Comparison of ENCODE assay signal across 12 mouse cellular contexts in the genomic region with DNA sequence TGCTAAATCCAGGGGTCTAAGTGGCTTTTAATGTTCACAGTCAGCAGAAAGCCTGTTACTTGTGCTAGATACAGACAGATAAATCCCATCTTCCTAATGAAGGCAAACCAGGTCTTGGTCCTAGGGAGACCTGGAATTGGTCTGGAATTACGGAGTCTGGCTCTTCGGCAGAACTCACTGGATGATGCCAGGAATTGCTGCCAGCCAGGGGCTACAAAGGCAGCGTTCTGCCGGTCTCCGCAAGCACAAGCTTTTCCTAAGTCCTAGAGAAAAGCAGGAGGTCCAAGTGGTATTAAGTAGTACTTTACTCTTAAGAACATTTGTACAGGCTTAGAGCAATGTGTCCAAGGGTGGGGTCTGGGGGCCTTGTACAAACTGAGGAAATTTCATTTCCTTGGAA. TPM values are rescaled to one million over a fixed set of nuclear protein-coding genes. Genes with fewer than 3 reads are reported as not detected.
DNase-seq lines count a peak whose midpoint lies in the region; ATAC-seq and TF ChIP-seq lines count a peak whose summit lies in the region.
"Had no signal": no experiment of that assay in that cellular context is flagged by ENCODE, and none has a peak within 500 bp of the region (broad histone marks: within the 10 kb centered on the region; RNA-seq: fewer than 3 reads in every experiment).

No protein-coding gene starts in this region.

- no peak overlapping the region for H3K9ac ChIP-seq in liver, adult 2 months (ENCODE audit: low read depth, low read length)
- H3K9ac ChIP-seq in liver, postnatal 0 days (replicated peaks): no peak overlapping the region
- H3K9ac ChIP-seq in forebrain, postnatal 0 days: no peak overlapping the region
- H3K9ac ChIP-seq in neural tube, embryonic 14.5 days (replicated peaks; ENCODE audit: low read depth, low read length): no peak overlapping the region

- peaks cover 6% of the 10 kb centered on the region; the same call in 1 of the 2 replicates for H3K4me1 ChIP-seq in liver, adult 2 months (ENCODE audit: control insufficient read depth, insufficient read depth, low read length)
- peaks cover 3% of the 10 kb centered on the region; the same call in 1 of the 2 replicates for H3K4me1 ChIP-seq in liver, postnatal 0 days (ENCODE audit: insufficient read depth)
- H3K4me1 ChIP-seq in forebrain, postnatal 0 days (ENCODE audit: insufficient read depth): no peaks in the 10 kb centered on the region
- peaks cover 14% of the 10 kb centered on the region for H3K4me1 ChIP-seq in neural tube, embryonic 14.5 days (ENCODE audit: control insufficient read depth, insufficient read depth, low read length)

- no peaks in the 10 kb centered on the region for H3K36me3 ChIP-seq in liver, adult 2 months (ENCODE audit: control insufficient read depth, insufficient read depth, low read length)
- H3K36me3 ChIP-seq in liver, postnatal 0 days (replicated peaks; ENCODE audit: insufficient read depth, low read length): no peaks in the 10 kb centered on the region
- H3K36me3 ChIP-seq in forebrain, postnatal 0 days (ENCODE audit: insufficient read depth): no peaks in the 10 kb centered on the region
- no peaks in the 10 kb centered on the region for H3K36me3 ChIP-seq in neural tube, embryonic 14.5 days (ENCODE audit: control insufficient read depth, insufficient read depth, low read length)

- no peak for ATAC-seq in liver, postnatal 0 days
- ATAC-seq in forebrain, postnatal 0 days: no peak
- no peak for ATAC-seq in neural tube, embryonic 14.5 days (ENCODE audit: low read depth)
- ATAC-seq in monocyte, adult 5-6 weeks (replicated peaks; ENCODE audit: insufficient number of reproducible peaks, low FRiP score, low TSS enrichment, poor library complexity, severe bottlenecking): no peak

- TF ChIP-seq POLR2A in liver, adult 2 months (IDR thresholded peaks at IDR 0.05; ENCODE audit: extremely low read depth, insufficient read depth, low read length): no peak

- no peaks in the 10 kb centered on the region for H3K79me2 ChIP-seq in liver, adult 2 months (ENCODE audit: control insufficient read depth, insufficient read depth, low read length)

- no peaks in the 10 kb centered on the region for H3K27me3 ChIP-seq in liver, adult 2 months (ENCODE audit: control insufficient read depth, insufficient read depth, low read length)
- H3K27me3 ChIP-seq in liver, postnatal 0 days (ENCODE audit: insufficient read depth, low read length): no peaks in the 10 kb centered on the region
- H3K27me3 ChIP-seq in forebrain, postnatal 0 days (ENCODE audit: insufficient read depth, low read length): no peaks in the 10 kb centered on the region
- no peaks in the 10 kb centered on the region for H3K27me3 ChIP-seq in neural tube, embryonic 14.5 days (ENCODE audit: control insufficient read depth, insufficient read depth, low read length)
- H3K27me3 ChIP-seq: megakaryocyte, embryonic 14.5 days had no signal

- no peak for TF ChIP-seq EP300 in liver, postnatal 0 days (IDR thresholded peaks at IDR 0.05; ENCODE audit: low read depth)

- H3K27ac ChIP-seq in liver, adult 2 months (replicated peaks; ENCODE audit: insufficient read depth, low read depth, low read length): peak overlapping the region; percentile 27; the same call in 1 of the 2 replicates
- H3K27ac ChIP-seq in liver, postnatal 0 days (ENCODE audit: low read depth): no peak overlapping the region
- no peak overlapping the region for H3K27ac ChIP-seq in forebrain, postnatal 0 days (ENCODE audit: low read depth, low read length)
- H3K27ac ChIP-seq in neural tube, embryonic 14.5 days (ENCODE audit: low read depth, low read length): 0 out of 2 replicates have a peak overlapping the region, but pooled peaks have one; percentile 28

- no peak for TF ChIP-seq CTCF in liver, adult 2 months (IDR thresholded peaks at IDR 0.05; ENCODE audit: low read depth, low read length)
- TF ChIP-seq CTCF in liver, postnatal 0 days (IDR thresholded peaks at IDR 0.05; ENCODE audit: low read depth): no peak
- TF ChIP-seq CTCF in forebrain, postnatal 0 days (IDR thresholded peaks at IDR 0.05; ENCODE audit: low read depth): no peak

- peak; percentile 71 to 77 for DNase-seq in cerebellum, postnatal 14 days
- DNase-seq in cerebellum, postnatal 4 days (ENCODE audit: low spot score in 2 of 2): no peak
- no peak for DNase-seq in liver, adult 2 months (ENCODE audit: extremely low read depth, low read depth, low spot score)
- DNase-seq in liver, postnatal 0 days: no peak
- DNase-seq in forebrain, postnatal 0 days: peak; percentile 58
- no peak for DNase-seq in thymus, postnatal 25 days
- DNase-seq: heart, postnatal 4 days; kidney, postnatal 14 days had no signal

- no peaks in the 10 kb centered on the region for H3K9me3 ChIP-seq in liver, postnatal 0 days (ENCODE audit: low read length)
- no peaks in the 10 kb centered on the region for H3K9me3 ChIP-seq in forebrain, postnatal 0 days (ENCODE audit: low read length)
- H3K9me3 ChIP-seq in neural tube, embryonic 14.5 days (ENCODE audit: control insufficient read depth, low read length): no peaks in the 10 kb centered on the region
- H3K9me3 ChIP-seq: megakaryocyte, embryonic 14.5 days had no signal

- WGBS in liver, adult 2 months: 89% methylated on average over 5 of the region's 5 CpGs
- WGBS in liver, postnatal 0 days (ENCODE audit: insufficient replicate concordance): 86% methylated on average over 5 of the region's 5 CpGs
- WGBS in forebrain, postnatal 0 days: 32% methylated on average over 5 of the region's 5 CpGs
- WGBS in neural tube, embryonic 14.5 days: 65% methylated on average over 5 of the region's 5 CpGs

- no peak overlapping the region for H3K4me3 ChIP-seq in liver, adult 2 months (ENCODE audit: insufficient read depth, low read depth, low read length)
- no peak overlapping the region for H3K4me3 ChIP-seq in liver, postnatal 0 days (ENCODE audit: low read depth, low read length)
- H3K4me3 ChIP-seq in forebrain, postnatal 0 days (ENCODE audit: low read depth, low read length): no peak overlapping the region
- H3K4me3 ChIP-seq in neural tube, embryonic 14.5 days (ENCODE audit: low read depth, low read length): no peak overlapping the region
- H3K4me3 ChIP-seq: megakaryocyte, embryonic 14.5 days had no signal

- H3K4me2 ChIP-seq in liver, postnatal 0 days (ENCODE audit: low read depth, low read length): no peak overlapping the region
- no peak overlapping the region for H3K4me2 ChIP-seq in forebrain, postnatal 0 days (ENCODE audit: low read depth)
- no peak overlapping the region for H3K4me2 ChIP-seq in neural tube, embryonic 14.5 days (ENCODE audit: low read depth, low read length)
- H3K4me2 ChIP-seq: liver, embryonic 11.5 days had no signal

RNA-seq across cellular contexts. Expression of a gene that starts 14.6 kb away (rescaled TPM):
- total RNA-seq in liver, adult 2 months (2014; rRNA removed): 1.0 and 2.2 TPM in 2 replicates
- polyA plus RNA-seq in liver, adult 2 months (2012; rRNA removed): 1.3 and 1.6 TPM in 2 replicates
- polyA plus RNA-seq in liver, postnatal 0 days (2015; fragmentation: Nextera tagmentation; extraction: Ambion mirVana): 2.5 and 2.6 TPM in 2 replicates
- 19.0 and 22.1 TPM in 2 replicates for total RNA-seq in forebrain, postnatal 0 days (2014; rRNA removed)
- polyA plus RNA-seq in forebrain, postnatal 0 days (2015; fragmentation: Nextera tagmentation; extraction: Ambion mirVana): 10.7 and 12.7 TPM in 2 replicates
- 23.5 and 34.7 TPM in 2 replicates for polyA plus RNA-seq in neural tube, embryonic 14.5 days (2014; fragmentation: Nextera tagmentation; extraction: Ambion mirVana)
- total RNA-seq in monocyte, adult 5-6 weeks (2017): 1.9 to 5.8 TPM (median 2.8 TPM) in 3 replicates

RNA-seq across cellular contexts. Expression of a gene that starts 22.4 kb away (rescaled TPM):
- 7.9 and 12.4 TPM in 2 replicates for total RNA-seq in liver, adult 2 months (2014; rRNA removed)
- 6.0 and 7.5 TPM in 2 replicates for polyA plus RNA-seq in liver, adult 2 months (2012; rRNA removed)
- 35.0 and 38.4 TPM in 2 replicates for polyA plus RNA-seq in liver, postnatal 0 days (2015; fragmentation: Nextera tagmentation; extraction: Ambion mirVana)
- 48.6 and 56.6 TPM in 2 replicates for total RNA-seq in forebrain, postnatal 0 days (2014; rRNA removed)
- 93.2 and 98.2 TPM in 2 replicates for polyA plus RNA-seq in forebrain, postnatal 0 days (2015; fragmentation: Nextera tagmentation; extraction: Ambion mirVana)
- 114 and 116 TPM in 2 replicates for polyA plus RNA-seq in neural tube, embryonic 14.5 days (2014; fragmentation: Nextera tagmentation; extraction: Ambion mirVana)
- 6.4 to 10.2 TPM (median 8.2 TPM) in 3 replicates for total RNA-seq in monocyte, adult 5-6 weeks (2017)

Comparison
In these comparisons a context has a peak if more than half of its experiments do, and no peak if none do; other contexts are left out.
1. DNase-seq: peak in cerebellum, postnatal 14 days (2 of 2) and forebrain, postnatal 0 days (single experiment); none in cerebellum, postnatal 4 days (0 of 2), liver, adult 2 months (single experiment), liver, postnatal 0 days (single experiment) and thymus, postnatal 25 days (single experiment).
2. H3K27ac ChIP-seq: peak in liver, adult 2 months (single experiment) and neural tube, embryonic 14.5 days (single experiment); none in liver, postnatal 0 days (single experiment) and forebrain, postnatal 0 days (single experiment).